Mouse (Mus musculus) testis, adult 2 months (tissue): ENCODE data around the gene Srbd1.

Experiments
- CTCF ChIP-seq: fragments of 200-500 bp; IDR thresholded peaks from 2 replicates; pipeline ENCODE4 v1.5.1; 2012; ENCODE audit warnings: low read depth, mild to moderate bottlenecking, inconsistent platforms, low read length, moderate library complexity; ENCODE audit not compliant: control insufficient read depth, insufficient read depth, insufficient replicate concordance
- POLR2A ChIP-seq: fragments of 200-500 bp; IDR thresholded peaks from 2 replicates; pipeline ENCODE4 v1.6.1; 2012; ENCODE audit warnings: low read depth, mild to moderate bottlenecking, inconsistent platforms, low read length, moderate library complexity; ENCODE audit not compliant: control insufficient read depth

DNA sequence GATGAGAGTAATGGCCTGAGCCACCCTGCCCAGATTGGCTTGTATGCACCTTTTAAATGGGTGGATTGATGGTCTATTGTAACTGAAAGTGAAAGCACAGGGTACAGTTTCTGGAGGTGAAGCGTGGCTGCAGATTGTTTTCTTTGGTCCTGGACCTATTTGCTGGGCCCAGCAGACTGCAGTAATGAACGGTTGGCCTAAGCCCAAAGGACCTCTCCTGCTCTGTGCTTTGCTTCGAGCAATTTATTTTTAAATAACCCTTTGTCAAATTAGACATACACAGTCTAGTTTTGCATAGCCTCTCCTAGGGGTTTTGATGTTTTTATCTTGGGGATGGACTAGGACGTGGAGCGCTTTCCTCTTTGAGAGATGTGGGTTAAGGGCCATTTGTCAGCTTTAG, 169.9 kb downstream of the Srbd1 start:
- no peak for TF ChIP-seq POLR2A
- TF ChIP-seq CTCF, result no peak
